Mouse (Mus musculus) hindbrain, embryonic 13.5 days (tissue): ENCODE measurements around the gene Ell2. TPM values are rescaled to one million over a fixed set of nuclear protein-coding genes. Genes with fewer than 3 reads are reported as not detected.
A peak's percentile ranks its signal among the peaks of the same experiment; 100 is the strongest.

Experiments
- ATAC-seq: fragments of 200-750 bp; cut with Nextera tagmentation; 2 replicates; pipeline ENCODE4 v1.8.0; 2017; ENCODE audit warnings: moderate TSS enrichment; ENCODE audit not compliant: low FRiP score
- H3K27ac ChIP-seq: fragments of 300-500 bp; sonication (generic); 2 replicates; pipeline ENCODE4 v1.5.1; 2015; ENCODE audit warnings: inconsistent platforms, mild to moderate bottlenecking, moderate library complexity
- H3K27me3 ChIP-seq: fragments of 300-500 bp; sonication (generic); 2 replicates; pipeline ENCODE4 v1.6.1; 2015; ENCODE audit warnings: mild to moderate bottlenecking, inconsistent platforms
- H3K36me3 ChIP-seq: fragments of 300-500 bp; sonication (generic); 2 replicates; pipeline ENCODE4 v1.6.1; 2015; ENCODE audit warnings: mild to moderate bottlenecking, inconsistent platforms
- H3K4me1 ChIP-seq: fragments of 300-500 bp; sonication (generic); replicated peaks from 2 replicates; pipeline ENCODE4 v1.6.1; 2015; ENCODE audit warnings: inconsistent platforms
- H3K4me2 ChIP-seq: fragments of 300-500 bp; sonication (generic); 2 replicates; pipeline ENCODE4 v1.6.1; 2015; ENCODE audit warnings: inconsistent platforms, mild to moderate bottlenecking, moderate library complexity
- H3K4me3 ChIP-seq: fragments of 300-500 bp; sonication (generic); 2 replicates; pipeline ENCODE4 v1.5.1; 2015; ENCODE audit warnings: mild to moderate bottlenecking, inconsistent platforms
- H3K9ac ChIP-seq: fragments of 300-500 bp; sonication (generic); 2 replicates; pipeline ENCODE4 v1.6.1; 2015; ENCODE audit warnings: mild to moderate bottlenecking, inconsistent platforms
- H3K9me3 ChIP-seq: fragments of 300-500 bp; sonication (generic); 2 replicates; pipeline ENCODE4 v1.6.1; 2016; ENCODE audit warnings: inconsistent platforms
- WGBS: fragments of 180-500 bp; shearing (Covaris S2); methylation state at CpG from one replicate; pipeline ENCODE4 v1.1.7; 2015; 5-methylcytosine and 5-hydroxymethylcytosine counted together
- polyA plus RNA-seq: library from polyadenylated mRNA; unstranded; fragments of >200 nt; fragmentation: Nextera tagmentation; extraction: Ambion mirVana; gene quantifications from 2 replicates; pipeline ENCODE4 v1.2.1, GENCODE M21; 2015

Gene Ell2
- polyA plus RNA-seq, 1 experiment from 2014 or later: 2.3 TPM

- Histone ChIP-seq H3K4me3 (no peak overlapping the region), H3K4me1 (no peaks in the 10 kb centered on the region), H3K4me2 (no peak overlapping the region), H3K9ac (no peak overlapping the region), H3K9me3 (no peaks in the 10 kb centered on the region), H3K27ac (no peak overlapping the region), H3K27me3 (no peaks in the 10 kb centered on the region), H3K36me3 (no peaks in the 10 kb centered on the region)
- WGBS: 85% methylated on average over 5 of the region's 5 CpGs
- ATAC-seq: 0 out of 2 replicates have a peak, but pooled peaks have one; percentile 66
Measured at GRCm38 (mm10) chr13:75752216-75752938, 45.8 kb downstream of the Ell2 start.

GRCm38 (mm10) chr13:75754398-75754797 is 47.8 kb downstream of the Ell2 start:
- no peak overlapping the region for H3K4me3 ChIP-seq
- H3K36me3 ChIP-seq: no peaks in the 10 kb centered on the region
- ATAC-seq: no peak
- H3K4me1 ChIP-seq: no peaks in the 10 kb centered on the region
- H3K27ac ChIP-seq: no peak overlapping the region
- 97% methylated on average over 5 of the region's 5 CpGs for whole genome bisulfite sequencing
- no peak overlapping the region for H3K9ac ChIP-seq
- no peaks in the 10 kb centered on the region for H3K9me3 ChIP-seq
- no peak overlapping the region for H3K4me2 ChIP-seq
- H3K27me3 ChIP-seq: no peaks in the 10 kb centered on the region

- WGBS: 93% methylated on average over 4 of the region's 4 CpGs
Measured at GRCm38 (mm10) chr13:75760859-75761548, 54.4 kb downstream of the Ell2 start.

GRCm38 (mm10) chr13:75762759-75763158 is 56.2 kb downstream of the Ell2 start:
- no peak for ATAC-seq
- Histone ChIP-seq H3K27me3 (no peaks in the 10 kb centered on the region), H3K36me3 (no peaks in the 10 kb centered on the region), H3K4me1 (peaks cover 3% of the 10 kb centered on the region; the same call in 1 of the 2 replicates), H3K27ac (no peak overlapping the region), H3K9ac (no peak overlapping the region), H3K4me2 (no peak overlapping the region), H3K4me3 (no peak overlapping the region), H3K9me3 (no peaks in the 10 kb centered on the region)
- WGBS: 94% methylated on average over 4 of the region's 4 CpGs

More at GRCm38 (mm10) chr13:75760859-75761548, 54.4 kb downstream of the Ell2 start:
- Histone ChIP-seq H3K4me2 (no peak overlapping the region), H3K27ac (no peak overlapping the region), H3K4me3 (no peak overlapping the region), H3K9me3 (no peaks in the 10 kb centered on the region), H3K9ac (no peak overlapping the region), H3K4me1 (no peaks in the 10 kb centered on the region; the same call in 1 of the 2 replicates), H3K36me3 (no peaks in the 10 kb centered on the region), H3K27me3 (no peaks in the 10 kb centered on the region)
- no peak for ATAC-seq

- Histone ChIP-seq H3K4me3 (no peak overlapping the region), H3K27me3 (no peaks in the 10 kb centered on the region), H3K27ac (no peak overlapping the region), H3K4me2 (no peak overlapping the region), H3K9ac (no peak overlapping the region), H3K36me3 (no peaks in the 10 kb centered on the region), H3K4me1 (peaks cover 3% of the 10 kb centered on the region; the same call in 1 of the 2 replicates), H3K9me3 (no peaks in the 10 kb centered on the region)
- ATAC-seq: no peak
- 63% methylated on average over 3 of the region's 3 CpGs for WGBS
Measured at GRCm38 (mm10) chr13:75763280-75763679, 56.7 kb downstream of the Ell2 start.

GRCm38 (mm10) chr13:75765742-75766141 is 59.2 kb downstream of the Ell2 start:
- Histone ChIP-seq H3K27me3 (no peaks in the 10 kb centered on the region), H3K4me2 (no peak overlapping the region), H3K9ac (no peak overlapping the region), H3K36me3 (no peaks in the 10 kb centered on the region), H3K4me1 (peaks cover 3% of the 10 kb centered on the region; the same call in 1 of the 2 replicates), H3K27ac (no peak overlapping the region), H3K9me3 (no peaks in the 10 kb centered on the region), H3K4me3 (no peak overlapping the region)
- 8% methylated on average over 1 of the region's 1 CpGs for WGBS
- no peak for ATAC-seq

GRCm38 (mm10) chr13:75766238-75766637 is 59.7 kb downstream of the Ell2 start:
- no peak overlapping the region for H3K27ac ChIP-seq
- no peak overlapping the region for H3K4me3 ChIP-seq
- H3K36me3 ChIP-seq: no peaks in the 10 kb centered on the region
- no peak overlapping the region for H3K4me2 ChIP-seq
- no peaks in the 10 kb centered on the region for H3K27me3 ChIP-seq
- peaks cover 3% of the 10 kb centered on the region; the same call in 1 of the 2 replicates for H3K4me1 ChIP-seq
- 11% methylated on average over 5 of the region's 5 CpGs for WGBS
- H3K9ac ChIP-seq: no peak overlapping the region
- no peak for ATAC-seq
- no peaks in the 10 kb centered on the region for H3K9me3 ChIP-seq

- no peaks in the 10 kb centered on the region for H3K36me3 ChIP-seq
- H3K9ac ChIP-seq: no peak overlapping the region
- H3K4me3 ChIP-seq: no peak overlapping the region
- no peak for ATAC-seq
- no peak overlapping the region for H3K4me2 ChIP-seq
- 57% methylated on average over 2 of the region's 2 CpGs for WGBS
- H3K4me1 ChIP-seq: peaks cover 3% of the 10 kb centered on the region; the same call in 1 of the 2 replicates
- H3K27ac ChIP-seq: no peak overlapping the region
- H3K27me3 ChIP-seq: no peaks in the 10 kb centered on the region
- no peaks in the 10 kb centered on the region for H3K9me3 ChIP-seq
Measured at GRCm38 (mm10) chr13:75766967-75767366, 60.4 kb downstream of the Ell2 start.

GRCm38 (mm10) chr13:75770744-75771143 is 64.2 kb downstream of the Ell2 start:
- H3K9ac ChIP-seq: no peak overlapping the region
- H3K36me3 ChIP-seq: no peaks in the 10 kb centered on the region
- H3K27me3 ChIP-seq: no peaks in the 10 kb centered on the region
- peaks cover 3% of the 10 kb centered on the region; the same call in 1 of the 2 replicates for H3K4me1 ChIP-seq
- WGBS: 100% methylated on average over 2 of the region's 2 CpGs
- no peak overlapping the region for H3K4me2 ChIP-seq
- no peak overlapping the region for H3K4me3 ChIP-seq
- no peak overlapping the region for H3K27ac ChIP-seq
- no peak for ATAC-seq
- no peaks in the 10 kb centered on the region for H3K9me3 ChIP-seq

- no peak overlapping the region for H3K9ac ChIP-seq
- ATAC-seq: no peak
- H3K4me2 ChIP-seq: no peak overlapping the region
- no peak overlapping the region for H3K27ac ChIP-seq
- H3K4me1 ChIP-seq: peaks cover under 1% of the 10 kb centered on the region; the same call in 1 of the 2 replicates
- H3K36me3 ChIP-seq: no peaks in the 10 kb centered on the region
- WGBS: 90% methylated on average over 4 of the region's 4 CpGs
- no peaks in the 10 kb centered on the region for H3K9me3 ChIP-seq
- no peak overlapping the region for H3K4me3 ChIP-seq
- H3K27me3 ChIP-seq: no peaks in the 10 kb centered on the region
Measured at GRCm38 (mm10) chr13:75771404-75771803, 64.8 kb downstream of the Ell2 start.

- 92% methylated on average over 3 of the region's 3 CpGs for WGBS
- H3K9ac ChIP-seq: no peak overlapping the region
- no peaks in the 10 kb centered on the region for H3K27me3 ChIP-seq
- no peak for ATAC-seq
- no peaks in the 10 kb centered on the region for H3K4me1 ChIP-seq
- no peaks in the 10 kb centered on the region for H3K36me3 ChIP-seq
- H3K9me3 ChIP-seq: no peaks in the 10 kb centered on the region
- H3K4me3 ChIP-seq: no peak overlapping the region
- no peak overlapping the region for H3K27ac ChIP-seq
- no peak overlapping the region for H3K4me2 ChIP-seq
Measured at GRCm38 (mm10) chr13:75771984-75772730, 65.6 kb downstream of the Ell2 start.

GRCm38 (mm10) chr13:75775961-75776360 is 69.4 kb downstream of the Ell2 start:
- Histone ChIP-seq H3K4me2 (no peak overlapping the region), H3K9ac (no peak overlapping the region), H3K4me3 (no peak overlapping the region), H3K27ac (no peak overlapping the region), H3K4me1 (0 out of 2 replicates have a peak, but pooled peaks cover 5% of the 10 kb centered on the region), H3K36me3 (no peaks in the 10 kb centered on the region), H3K9me3 (no peaks in the 10 kb centered on the region), H3K27me3 (no peaks in the 10 kb centered on the region)
- ATAC-seq: no peak
